ENCODE assay signal across 8 mouse cellular contexts in the genomic region with DNA sequence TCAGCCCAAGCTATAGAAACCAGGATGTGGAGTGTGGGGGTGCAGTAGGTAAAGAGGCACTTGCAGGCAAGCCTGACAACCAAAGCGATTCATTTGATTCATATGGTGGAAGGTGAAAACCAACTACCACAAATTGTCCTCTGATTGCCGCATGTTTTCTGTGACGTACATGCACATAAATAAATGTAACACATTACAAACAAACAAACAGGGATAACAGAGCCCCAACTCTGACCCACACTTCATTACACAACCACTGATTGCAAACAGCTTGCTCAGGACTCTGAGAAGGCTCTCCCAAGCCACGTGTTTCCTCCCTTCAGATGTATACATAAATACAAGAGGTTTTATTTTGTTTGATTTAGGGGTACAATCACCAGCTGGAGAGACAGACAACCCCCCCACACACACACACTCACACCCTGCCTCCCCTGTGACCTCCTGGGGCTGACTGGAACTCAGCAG. TPM values are rescaled to one million over a fixed set of nuclear protein-coding genes. Genes with fewer than 3 reads are reported as not detected.
DNase-seq lines count a peak whose midpoint lies in the region; ATAC-seq and TF ChIP-seq lines count a peak whose summit lies in the region.

No protein-coding gene starts in this region.

- H3K36me3 ChIP-seq in heart, embryonic 14.5 days (ENCODE audit: control insufficient read depth, insufficient read depth, low read length): peaks cover 30% of the 10 kb centered on the region
- peaks cover 8% of the 10 kb centered on the region; the same call in 1 of the 2 replicates for H3K36me3 ChIP-seq in ES-E14 (ENCODE audit: control insufficient read depth, insufficient read depth, low read length, poor library complexity, severe bottlenecking)
- peaks cover 29% of the 10 kb centered on the region for H3K36me3 ChIP-seq in macrophage (ENCODE audit: inconsistent target)

- H3K9ac ChIP-seq in heart, embryonic 14.5 days (ENCODE audit: low read length): peak overlapping the region; percentile 82
- no peak overlapping the region for H3K9ac ChIP-seq in ES-E14 (ENCODE audit: insufficient read depth, low read depth, low read length, poor library complexity, severe bottlenecking)

- H3K9me3 ChIP-seq in heart, embryonic 14.5 days (ENCODE audit: control insufficient read depth, low read length): no peaks in the 10 kb centered on the region
- H3K9me3 ChIP-seq in ES-E14 (ENCODE audit: control insufficient read depth, insufficient read depth, low read depth, low read length): no peaks in the 10 kb centered on the region

- H3K27me3 ChIP-seq in heart, embryonic 14.5 days (ENCODE audit: control insufficient read depth, insufficient read depth, low read length): no peaks in the 10 kb centered on the region

- no peak for DNase-seq in heart, adult 9 months (ENCODE audit: low spot score in 2 of 2)
- DNase-seq in ES-E14 (ENCODE audit: low read depth, low spot score): no peak
- DNase-seq in cerebellum, postnatal 36 days: no peak
- DNase-seq in adrenal gland, adult 8-10 months: no peak
- DNase-seq in ovary, postnatal 10 days (ENCODE audit: low spot score): no peak

- whole genome bisulfite sequencing in heart, embryonic 14.5 days: 51% methylated on average over 4 of the region's 4 CpGs
- 9% methylated on average over 4 of the region's 4 CpGs for WGBS in macrophage (ENCODE audit: missing documents)

- peak overlapping the region; percentile 70 to 89 for H3K4me3 ChIP-seq in heart, embryonic 14.5 days (ENCODE audit: control insufficient read depth in 1 of 2, insufficient read depth in 1 of 2, low read depth in 1 of 2, low read length in 2 of 2)
- H3K4me3 ChIP-seq in ES-E14 (ENCODE audit: insufficient read depth in 1 of 2, low read depth in 1 of 2, low read length in 2 of 2, poor library complexity in 1 of 2, severe bottlenecking in 1 of 2) (peak overlapping the region; percentile 85 to 90), macrophage (ENCODE audit: inconsistent target) (peak overlapping the region; percentile 45)

- peak overlapping the region; percentile 76 for H3K4me2 ChIP-seq in heart, embryonic 14.5 days (ENCODE audit: low read length)

- H3K4me1 ChIP-seq in heart, embryonic 14.5 days (ENCODE audit: control insufficient read depth in 2 of 2, insufficient read depth in 2 of 2, low read length in 2 of 2): peaks cover 10 to 20% of the 10 kb centered on the region in 2 experiments
- peaks cover 0 to 7% of the 10 kb centered on the region in 2 experiments; a peak in 1 of 4 replicates for H3K4me1 ChIP-seq in ES-E14 (ENCODE audit: control insufficient read depth in 2 of 2, insufficient read depth in 2 of 2, low read length in 2 of 2, poor library complexity in 1 of 2)

- H3K79me2 ChIP-seq in macrophage (ENCODE audit: inconsistent target): no peaks in the 10 kb centered on the region

- ATAC-seq in heart, embryonic 14.5 days (ENCODE audit: insufficient number of reproducible peaks, insufficient read depth, low FRiP score, low read depth): no peak
- peak; percentile 24; the same call in 1 of the 2 replicates for ATAC-seq in granulocyte monocyte progenitor cell, adult 5-6 weeks (replicated peaks; ENCODE audit: poor library complexity, severe bottlenecking)

- in situ Hi-C loops in ES-E14 (cut with MboI; ENCODE audit: low sequenced_read_pairs in 2 of 2, unreplicated experiment in 2 of 2): no loop called here

- peak overlapping the region; percentile 64 to 84 for H3K27ac ChIP-seq in heart, embryonic 14.5 days (replicated peaks in 1 of 2; ENCODE audit: control insufficient read depth in 1 of 2, insufficient read depth in 1 of 2, low read depth in 2 of 2, low read length in 2 of 2)
- H3K27ac ChIP-seq in ES-E14 (ENCODE audit: insufficient read depth, low read depth, low read length, poor library complexity, severe bottlenecking) (no peak overlapping the region), macrophage (peak overlapping the region; percentile 80)

TF ChIP-seq in ES-E14, 5 proteins besides CTCF, POLR2A, EP300 and RAD21:
- TF ChIP-seq ZC3H11A (IDR thresholded peaks at IDR 0.05; ENCODE audit: borderline replicate concordance, low read depth, low read length) (no peak), HCFC1 (IDR thresholded peaks at IDR 0.05; ENCODE audit: borderline replicate concordance, insufficient read depth, low read length) (no peak), ZNF384 (IDR thresholded peaks at IDR 0.05; ENCODE audit: low read depth, low read length) (no peak), CHD2 (IDR thresholded peaks at IDR 0.05; ENCODE audit: low read depth, low read length) (no peak), MAFK (IDR thresholded peaks at IDR 0.05; ENCODE audit: insufficient read depth, low read depth, low read length) (no peak)

RNA-seq across cellular contexts. Expression of gene Man2a2, which starts 1.2 kb away (rescaled TPM):
- 15.9 and 19.5 TPM in 2 replicates for polyA plus RNA-seq in heart, embryonic 14.5 days (2014; fragmentation: Nextera tagmentation; extraction: Ambion mirVana)
- 14.6 and 19.8 TPM in 2 replicates for total RNA-seq in ES-E14 (2012; rRNA removed)
- total RNA-seq in granulocyte monocyte progenitor cell, adult 5-6 weeks (2014; fragmentation: Nextera tagmentation): 60.4 and 74.6 TPM in 2 replicates
- total RNA-seq in granulocyte monocyte progenitor cell, adult 5-6 weeks (2017): 32.7 and 36.7 TPM in 2 replicates
- total RNA-seq in macrophage (2018; cell fraction: chromatin; rRNA removed): 100 to 1,000 TPM in 16 of 26 experiments, 10 to 100 TPM in 10; 16.5 to 452 (median 118) TPM
- 10 to 100 TPM; 10.2 to 96.2 (median 35.6) TPM for total RNA-seq in macrophage (2018; cell fraction: cytosol; rRNA removed)
- total RNA-seq in macrophage (2018; cell fraction: nucleus; rRNA removed): 100 to 1,000 TPM in 9 of 26 experiments, 10 to 100 TPM in 17; 18.0 to 266 (median 60.2) TPM
- 15.9 to 83.7 TPM (median 73.2 TPM) in 3 replicates for polyA plus RNA-seq in macrophage (2018)
- 100 to 1,000 TPM in 3 of 4 experiments, 10 to 100 TPM in 1; 92.4 to 158 (median 132) TPM for total RNA-seq in adrenal gland, adult 8-10 months (2022)

RNA-seq across cellular contexts. Expression of gene Fes, which starts 17.7 kb away (rescaled TPM):
- polyA plus RNA-seq in heart, embryonic 14.5 days (2014; fragmentation: Nextera tagmentation; extraction: Ambion mirVana): 12.3 and 13.5 TPM in 2 replicates
- 2.1 and 4.5 TPM in 2 replicates for total RNA-seq in ES-E14 (2012; rRNA removed)
- total RNA-seq in granulocyte monocyte progenitor cell, adult 5-6 weeks (2014; fragmentation: Nextera tagmentation): 141 and 238 TPM in 2 replicates
- 155 and 176 TPM in 2 replicates for total RNA-seq in granulocyte monocyte progenitor cell, adult 5-6 weeks (2017)
- total RNA-seq in macrophage (2018; cell fraction: chromatin; rRNA removed): 100 to 1,000 TPM; 233 to 743 (median 466) TPM
- 100 to 1,000 TPM in 17 of 26 experiments, 10 to 100 TPM in 9; 77.5 to 143 (median 115) TPM for total RNA-seq in macrophage (2018; cell fraction: cytosol; rRNA removed)
- 100 to 1,000 TPM; 141 to 390 (median 271) TPM for total RNA-seq in macrophage (2018; cell fraction: nucleus; rRNA removed)
- 96.8 to 128 TPM (median 114 TPM) in 3 replicates for polyA plus RNA-seq in macrophage (2018)
- 10 to 100 TPM in 3 of 4 experiments, 1 to 10 TPM in 1; 7.1 to 20.3 (median 15.2) TPM for total RNA-seq in adrenal gland, adult 8-10 months (2022)

RNA-seq across cellular contexts. Expression of gene Hddc3, which starts 27.1 kb away (rescaled TPM):
- 18.2 and 23.1 TPM in 2 replicates for polyA plus RNA-seq in heart, embryonic 14.5 days (2014; fragmentation: Nextera tagmentation; extraction: Ambion mirVana)
- total RNA-seq in ES-E14 (2012; rRNA removed): 11.4 and 14.3 TPM in 2 replicates
- 10.3 and 14.5 TPM in 2 replicates for total RNA-seq in granulocyte monocyte progenitor cell, adult 5-6 weeks (2014; fragmentation: Nextera tagmentation)
- total RNA-seq in granulocyte monocyte progenitor cell, adult 5-6 weeks (2017): 15.9 and 22.4 TPM in 2 replicates
- total RNA-seq in macrophage (2018; cell fraction: chromatin; rRNA removed): 10 to 100 TPM in 18 of 26 experiments, 1 to 10 TPM in 8; 5.5 to 39.3 (median 13.0) TPM
- 10 to 100 TPM in 2 of 26 experiments, 1 to 10 TPM in 24; 3.4 to 10.3 (median 6.3) TPM for total RNA-seq in macrophage (2018; cell fraction: cytosol; rRNA removed)
- total RNA-seq in macrophage (2018; cell fraction: nucleus; rRNA removed): 10 to 100 TPM in 9 of 26 experiments, 1 to 10 TPM in 17; 2.0 to 26.1 (median 8.0) TPM
- polyA plus RNA-seq in macrophage (2018): 6.0 to 14.5 TPM (median 10.1 TPM) in 3 replicates
- total RNA-seq in adrenal gland, adult 8-10 months (2022): 10 to 100 TPM; 29.7 to 43.1 (median 35.4) TPM

RNA-seq across cellular contexts. Expression of gene Unc45a, which starts 29.2 kb away (rescaled TPM):
- polyA plus RNA-seq in heart, embryonic 14.5 days (2014; fragmentation: Nextera tagmentation; extraction: Ambion mirVana): 11.2 and 12.0 TPM in 2 replicates
- total RNA-seq in ES-E14 (2012; rRNA removed): 52.0 and 54.1 TPM in 2 replicates
- total RNA-seq in granulocyte monocyte progenitor cell, adult 5-6 weeks (2014; fragmentation: Nextera tagmentation): 8.1 and 13.9 TPM in 2 replicates
- total RNA-seq in granulocyte monocyte progenitor cell, adult 5-6 weeks (2017): 20.2 and 22.4 TPM in 2 replicates
- 10 to 100 TPM; 18.0 to 61.1 (median 36.9) TPM for total RNA-seq in macrophage (2018; cell fraction: chromatin; rRNA removed)
- 10 to 100 TPM; 11.1 to 24.4 (median 17.7) TPM for total RNA-seq in macrophage (2018; cell fraction: cytosol; rRNA removed)
- total RNA-seq in macrophage (2018; cell fraction: nucleus; rRNA removed): 10 to 100 TPM; 15.6 to 55.1 (median 26.9) TPM
- polyA plus RNA-seq in macrophage (2018): 14.3 to 19.5 TPM (median 16.2 TPM) in 3 replicates
- 10 to 100 TPM; 73.1 to 85.4 (median 80.7) TPM for total RNA-seq in adrenal gland, adult 8-10 months (2022)

RNA-seq across cellular contexts. Expression of gene Furin, which starts 35.2 kb away (rescaled TPM):
- polyA plus RNA-seq in heart, embryonic 14.5 days (2014; fragmentation: Nextera tagmentation; extraction: Ambion mirVana): 17.9 and 25.2 TPM in 2 replicates
- 16.1 and 17.7 TPM in 2 replicates for total RNA-seq in ES-E14 (2012; rRNA removed)
- total RNA-seq in granulocyte monocyte progenitor cell, adult 5-6 weeks (2014; fragmentation: Nextera tagmentation): 25.5 and 25.6 TPM in 2 replicates
- total RNA-seq in granulocyte monocyte progenitor cell, adult 5-6 weeks (2017): 5.0 and 10.1 TPM in 2 replicates
- 100 to 1,000 TPM in 15 of 26 experiments, 10 to 100 TPM in 11; 45.1 to 380 (median 113) TPM for total RNA-seq in macrophage (2018; cell fraction: chromatin; rRNA removed)
- total RNA-seq in macrophage (2018; cell fraction: cytosol; rRNA removed): 100 to 1,000 TPM in 8 of 26 experiments, 10 to 100 TPM in 18; 48.1 to 244 (median 82.1) TPM
- 100 to 1,000 TPM in 22 of 26 experiments, 10 to 100 TPM in 4; 71.1 to 321 (median 139) TPM for total RNA-seq in macrophage (2018; cell fraction: nucleus; rRNA removed)
- polyA plus RNA-seq in macrophage (2018): 37.1 to 65.0 TPM (median 49.0 TPM) in 3 replicates
- 100 to 1,000 TPM; 153 to 192 (median 166) TPM for total RNA-seq in adrenal gland, adult 8-10 months (2022)

Comparison
In these comparisons a context has a peak if more than half of its experiments do, and no peak if none do; other contexts are left out.
1. RNA of gene Fes, which starts 17.7 kb away (total RNA-seq): 141 to 238 TPM in granulocyte monocyte progenitor cell, adult 5-6 weeks; 7.1 to 20.3 TPM in adrenal gland, adult 8-10 months and 2.1 to 4.5 TPM in ES-E14; every median in the first group is over 4 times any median in the second.
2. Peak in every context shown above with its lines, with median percentiles within 50 percentile points of each other: H3K4me3 ChIP-seq.